Mouse (Mus musculus): ENCODE measurements at regions not wholly inside any gene's neighbourhood (a gene's known extent, or its start where the extent isn't known, plus 50 kb on each side); places are given as distances from the start of the nearest gene placed in this dataset.
"Not testable (repeated sequence)": the region's sequence is repeated elsewhere in the genome, so short reads cannot be mapped to it uniquely, and the experiment has no call there.

GRCm38 (mm10) chr12:16374331-16374996 lies 236.3 kb downstream of the Lpin1 start:
- Histone ChIP-seq H3K9ac (no peak overlapping the region), H3K27ac (no peak overlapping the region), H3K4me1 (replicated peaks) (no peaks in the 10 kb centered on the region), H3K9me3 (replicated peaks) (no peaks in the 10 kb centered on the region), H3K27me3 (no peaks in the 10 kb centered on the region), H3K36me3 (no peaks in the 10 kb centered on the region), H3K4me2 (no peak overlapping the region), H3K4me3 (no peak overlapping the region)
- ATAC-seq (replicated peaks; ENCODE audit: insufficient number of reproducible peaks, insufficient read depth, low FRiP score, low read depth) = no peak
- WGBS = 64% methylated on average over 4 of the region's 4 CpGs

GRCm38 (mm10) chr12:16370061-16370460 lies 240.7 kb downstream of the Lpin1 start:
- Histone ChIP-seq H3K27me3 (no peaks in the 10 kb centered on the region), H3K36me3 (no peaks in the 10 kb centered on the region), H3K27ac (no peak overlapping the region), H3K4me2 (no peak overlapping the region), H3K9me3 (replicated peaks) (no peaks in the 10 kb centered on the region), H3K4me1 (replicated peaks) (no peaks in the 10 kb centered on the region), H3K9ac (no peak overlapping the region), H3K4me3 (no peak overlapping the region)
- 72% methylated on average over 7 of the region's 7 CpGs for WGBS
- no peak for ATAC-seq (replicated peaks; ENCODE audit: insufficient number of reproducible peaks, insufficient read depth, low FRiP score, low read depth)

GRCm38 (mm10) chr12:16362341-16362740 lies 248.4 kb downstream of the Lpin1 start:
- no peaks in the 10 kb centered on the region for H3K27me3 ChIP-seq
- no peak overlapping the region for H3K4me3 ChIP-seq
- no peaks in the 10 kb centered on the region for H3K36me3 ChIP-seq
- H3K9ac ChIP-seq = no peak overlapping the region
- H3K4me2 ChIP-seq = no peak overlapping the region
- H3K27ac ChIP-seq = no peak overlapping the region
- ATAC-seq (replicated peaks; ENCODE audit: insufficient number of reproducible peaks, insufficient read depth, low FRiP score, low read depth) = no peak
- H3K9me3 ChIP-seq (replicated peaks) = no peaks in the 10 kb centered on the region
- H3K4me1 ChIP-seq (replicated peaks) = peaks cover 6% of the 10 kb centered on the region; the same call in 1 of the 2 replicates

GRCm38 (mm10) chr12:16358831-16359230 lies 251.9 kb downstream of the Lpin1 start:
- no peak overlapping the region for H3K4me2 ChIP-seq
- WGBS = 28% methylated on average over 1 of the region's 1 CpGs
- H3K27ac ChIP-seq = no peak overlapping the region
- no peaks in the 10 kb centered on the region for H3K36me3 ChIP-seq
- H3K27me3 ChIP-seq = no peaks in the 10 kb centered on the region
- H3K4me3 ChIP-seq = no peak overlapping the region
- H3K9me3 ChIP-seq (replicated peaks) = no peaks in the 10 kb centered on the region; the same call in 1 of the 2 replicates
- ATAC-seq (replicated peaks; ENCODE audit: insufficient number of reproducible peaks, insufficient read depth, low FRiP score, low read depth) = no peak
- no peak overlapping the region for H3K9ac ChIP-seq
- H3K4me1 ChIP-seq (replicated peaks) = peaks cover 6% of the 10 kb centered on the region; the same call in 1 of the 2 replicates

GRCm38 (mm10) chr12:16354711-16355110 lies 256.1 kb downstream of the Lpin1 start:
- 59% methylated on average over 1 of the region's 1 CpGs for WGBS
- no peak overlapping the region for H3K4me3 ChIP-seq
- no peaks in the 10 kb centered on the region for H3K36me3 ChIP-seq
- H3K27ac ChIP-seq = no peak overlapping the region
- H3K9ac ChIP-seq = no peak overlapping the region
- H3K4me2 ChIP-seq = no peak overlapping the region
- no peaks in the 10 kb centered on the region; the same call in 1 of the 2 replicates for H3K9me3 ChIP-seq (replicated peaks)
- no peaks in the 10 kb centered on the region for H3K4me1 ChIP-seq (replicated peaks)
- H3K27me3 ChIP-seq = no peaks in the 10 kb centered on the region
- no peak for ATAC-seq (replicated peaks; ENCODE audit: insufficient number of reproducible peaks, insufficient read depth, low FRiP score, low read depth)

- H3K27ac ChIP-seq = no peak overlapping the region
- H3K4me3 ChIP-seq = no peak overlapping the region
- ATAC-seq (replicated peaks; ENCODE audit: insufficient number of reproducible peaks, insufficient read depth, low FRiP score, low read depth) = no peak
- H3K9ac ChIP-seq = no peak overlapping the region
- H3K4me1 ChIP-seq (replicated peaks) = no peaks in the 10 kb centered on the region
- H3K4me2 ChIP-seq = no peak overlapping the region
- no peaks in the 10 kb centered on the region; the same call in 1 of the 2 replicates for H3K9me3 ChIP-seq (replicated peaks)
- H3K36me3 ChIP-seq = no peaks in the 10 kb centered on the region
- H3K27me3 ChIP-seq = no peaks in the 10 kb centered on the region
These were observed 259.0 kb downstream of the Lpin1 start for GRCm38 (mm10) chr12:16351751-16352150.

GRCm38 (mm10) chr12:16349310-16349709 lies 261.5 kb downstream of the Lpin1 start:
- H3K27me3 ChIP-seq = no peaks in the 10 kb centered on the region
- no peaks in the 10 kb centered on the region for H3K36me3 ChIP-seq
- no peaks in the 10 kb centered on the region; the same call in 1 of the 2 replicates for H3K9me3 ChIP-seq (replicated peaks)
- no peak overlapping the region for H3K9ac ChIP-seq
- peaks cover 3% of the 10 kb centered on the region; the same call in 1 of the 2 replicates for H3K4me1 ChIP-seq (replicated peaks)
- H3K27ac ChIP-seq = no peak overlapping the region
- H3K4me2 ChIP-seq = no peak overlapping the region
- no peak overlapping the region for H3K4me3 ChIP-seq
- no peak for ATAC-seq (replicated peaks; ENCODE audit: insufficient number of reproducible peaks, insufficient read depth, low FRiP score, low read depth)

GRCm38 (mm10) chr12:16344021-16344420 lies 266.7 kb downstream of the Lpin1 start:
- H3K27ac ChIP-seq = no peak overlapping the region
- no peak overlapping the region for H3K9ac ChIP-seq
- no peaks in the 10 kb centered on the region for H3K36me3 ChIP-seq
- H3K4me2 ChIP-seq = no peak overlapping the region
- H3K4me1 ChIP-seq (replicated peaks) = peaks cover 3% of the 10 kb centered on the region; the same call in 1 of the 2 replicates
- no peaks in the 10 kb centered on the region for H3K9me3 ChIP-seq (replicated peaks)
- H3K27me3 ChIP-seq = no peaks in the 10 kb centered on the region
- no peak for ATAC-seq (replicated peaks; ENCODE audit: insufficient number of reproducible peaks, insufficient read depth, low FRiP score, low read depth)
- H3K4me3 ChIP-seq = no peak overlapping the region
- WGBS = 78% methylated on average over 3 of the region's 3 CpGs

- H3K4me3 ChIP-seq; H3K4me1 ChIP-seq (replicated peaks); H3K9ac ChIP-seq; H3K4me2 ChIP-seq; H3K9me3 ChIP-seq (replicated peaks); H3K27ac ChIP-seq; ATAC-seq (replicated peaks; ENCODE audit: insufficient number of reproducible peaks, insufficient read depth, low FRiP score, low read depth); H3K27me3 ChIP-seq; H3K36me3 ChIP-seq: not testable (repeated sequence)
- 50% methylated on average over 2 of the region's 2 CpGs for WGBS
These were observed 268.7 kb downstream of the Lpin1 start for GRCm38 (mm10) chr12:16342030-16342429.

- Histone ChIP-seq H3K4me1 (replicated peaks) (no peaks in the 10 kb centered on the region), H3K27me3 (no peaks in the 10 kb centered on the region)
- WGBS = 85% methylated on average over 3 of the region's 3 CpGs
These were observed 279.3 kb downstream of the Lpin1 start for GRCm38 (mm10) chr12:16331456-16331855.

GRCm38 (mm10) chr12:16329129-16329528 lies 281.6 kb downstream of the Lpin1 start:
- H3K4me3 ChIP-seq = no peak overlapping the region
- no peak overlapping the region for H3K4me2 ChIP-seq
- no peak overlapping the region for H3K27ac ChIP-seq
- H3K9me3 ChIP-seq (replicated peaks) = no peaks in the 10 kb centered on the region
- 48% methylated on average over 2 of the region's 2 CpGs for WGBS
- ATAC-seq (replicated peaks; ENCODE audit: insufficient number of reproducible peaks, insufficient read depth, low FRiP score, low read depth) = no peak
- H3K9ac ChIP-seq = no peak overlapping the region
- H3K4me1 ChIP-seq (replicated peaks) = no peaks in the 10 kb centered on the region
- no peaks in the 10 kb centered on the region for H3K27me3 ChIP-seq
- H3K36me3 ChIP-seq = no peaks in the 10 kb centered on the region

More at GRCm38 (mm10) chr12:16331456-16331855, 279.3 kb downstream of the Lpin1 start:
- no peaks in the 10 kb centered on the region for H3K9me3 ChIP-seq (replicated peaks)
- H3K27ac ChIP-seq = no peak overlapping the region
- no peak overlapping the region for H3K9ac ChIP-seq
- ATAC-seq (replicated peaks; ENCODE audit: insufficient number of reproducible peaks, insufficient read depth, low FRiP score, low read depth) = no peak
- H3K4me2 ChIP-seq = no peak overlapping the region
- no peaks in the 10 kb centered on the region for H3K36me3 ChIP-seq
- no peak overlapping the region for H3K4me3 ChIP-seq
